Mouse (Mus musculus): ENCODE results near the gene Tesc.

DNA sequence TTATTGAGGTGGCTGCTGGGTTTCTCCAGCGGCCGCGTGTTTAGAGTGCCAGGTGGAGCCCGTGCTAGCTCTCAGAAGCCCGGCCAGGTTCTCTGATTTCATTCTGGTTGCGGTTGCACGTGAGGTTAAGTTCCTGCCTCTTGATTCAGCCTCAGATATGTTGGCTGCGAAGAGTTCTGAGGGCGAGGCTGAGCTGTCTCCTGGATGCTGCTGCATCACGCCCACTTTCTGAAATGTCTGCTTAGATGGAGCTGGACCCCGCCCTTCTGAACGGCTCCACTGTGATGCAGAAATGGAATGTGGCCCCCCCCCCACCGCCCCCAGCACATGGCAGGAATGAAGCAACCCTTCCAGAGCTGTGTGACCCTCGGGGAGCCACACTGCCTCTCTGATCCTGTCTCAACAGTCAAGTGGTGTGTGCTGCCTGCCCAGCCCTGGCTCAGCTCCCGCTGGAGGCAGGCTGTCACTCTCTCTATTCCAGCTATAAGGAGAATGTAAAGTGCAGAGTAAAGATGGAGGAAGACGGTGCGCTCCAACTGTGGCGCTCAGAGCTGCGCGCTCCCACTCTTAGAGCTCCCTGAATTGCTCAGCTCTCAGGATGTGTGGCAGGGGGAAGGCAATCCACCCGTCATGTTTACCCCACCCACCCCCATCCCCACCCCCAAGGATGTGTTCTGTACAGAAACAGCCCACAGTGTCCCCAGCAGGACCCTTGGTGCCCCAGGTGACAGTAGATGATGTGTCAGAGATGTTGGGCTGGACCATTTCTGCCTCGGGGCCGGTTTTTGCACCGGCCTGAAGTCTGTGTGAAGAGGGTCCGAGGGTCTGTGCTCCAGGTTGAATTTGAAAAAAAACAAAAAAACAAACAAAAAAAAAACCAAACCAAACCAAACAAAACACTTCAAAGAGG is 9.6 kb downstream of the Tesc start:
- no peak for TF ChIP-seq CTCF (IDR thresholded peaks at IDR 0.05; ENCODE audit: extremely low read depth, insufficient read length, insufficient replicate concordance, low read depth, low read length)
- TF ChIP-seq POLR2A (IDR thresholded peaks at IDR 0.05; ENCODE audit: low read depth, low read length): no peak

Measured in small intestine, adult 2 months (tissue).